In genomic region chr6:39242718-39243471, GRCm38 (mm10) we compare ENCODE assay signal across 9 mouse cellular contexts. TPM values are rescaled to one million over a fixed set of nuclear protein-coding genes. Genes with fewer than 3 reads are reported as not detected.
A peak's percentile ranks its signal among the peaks of the same experiment; 100 is the strongest.
DNase-seq lines count a peak whose midpoint lies in the region; ATAC-seq and TF ChIP-seq lines count a peak whose summit lies in the region.
"Had no signal": no experiment of that assay in that cellular context is flagged by ENCODE, and none has a peak within 500 bp of the region (broad histone marks: within the 10 kb centered on the region; RNA-seq: fewer than 3 reads in every experiment).

No protein-coding gene starts in this region.

- ATAC-seq in forebrain, postnatal 0 days, result peak; percentile 91
- ATAC-seq in lung, postnatal 0 days, result peak; percentile 91

- no peak for TF ChIP-seq EP300 in lung, postnatal 0 days (IDR thresholded peaks at IDR 0.05)

- H3K9ac ChIP-seq in forebrain, postnatal 0 days, result no peak overlapping the region
- no peak overlapping the region for H3K9ac ChIP-seq in lung, postnatal 0 days (replicated peaks; ENCODE audit: low read depth)

- no peaks in the 10 kb centered on the region for H3K36me3 ChIP-seq in forebrain, postnatal 0 days (ENCODE audit: insufficient read depth)
- H3K36me3 ChIP-seq in lung, postnatal 0 days (ENCODE audit: insufficient read depth, low read length), result no peaks in the 10 kb centered on the region
- H3K36me3 ChIP-seq: G1E had no signal

- 31% methylated on average over 8 of the region's 8 CpGs for WGBS in forebrain, postnatal 0 days
- WGBS in large intestine, adult 2 months, result 12% methylated on average over 8 of the region's 8 CpGs
- 24% methylated on average over 8 of the region's 8 CpGs for WGBS in lung, postnatal 0 days

- DNase-seq in 3T3-L1 (ENCODE audit: low read depth, low spot score), result peak; percentile 99
- peak; percentile 83 for DNase-seq in forebrain, postnatal 0 days
- peak; percentile 70 to 77 for DNase-seq in heart, postnatal 36 days
- peak; percentile 97 for DNase-seq in large intestine, adult 2 months (ENCODE audit: low read depth, low spot score)
- DNase-seq in lung, postnatal 0 days (ENCODE audit: low spot score), result peak; percentile 95
- peak; percentile 20 to 44 for DNase-seq in right cerebral cortex, adult 2 months (ENCODE audit: low spot score in 2 of 2)
- DNase-seq in thymus, postnatal 0 days (ENCODE audit: low spot score), result no peak

- TF ChIP-seq CTCF in forebrain, postnatal 0 days (IDR thresholded peaks at IDR 0.05; ENCODE audit: low read depth), result no peak
- no peak for TF ChIP-seq CTCF in lung, postnatal 0 days (IDR thresholded peaks at IDR 0.05)

- H3K4me3 ChIP-seq in brown adipose tissue, adult 24 weeks (ENCODE audit: insufficient read depth, low read depth, low read length), result no peak overlapping the region
- no peak overlapping the region for H3K4me3 ChIP-seq in forebrain, postnatal 0 days (ENCODE audit: low read depth, low read length)
- H3K4me3 ChIP-seq in lung, postnatal 0 days (ENCODE audit: low read depth, low read length), result no peak overlapping the region

- peak overlapping the region; percentile 48 for H3K27ac ChIP-seq in brown adipose tissue, adult 24 weeks (replicated peaks; ENCODE audit: low read depth, low read length)
- peak overlapping the region; percentile 15; the same call in 1 of the 2 replicates for H3K27ac ChIP-seq in forebrain, postnatal 0 days (ENCODE audit: low read depth, low read length)
- peak overlapping the region; percentile 81 for H3K27ac ChIP-seq in lung, postnatal 0 days (ENCODE audit: low read length)

- H3K9me3 ChIP-seq in forebrain, postnatal 0 days (ENCODE audit: low read length), result no peaks in the 10 kb centered on the region
- no peaks in the 10 kb centered on the region for H3K9me3 ChIP-seq in lung, postnatal 0 days (ENCODE audit: low read length)
- H3K9me3 ChIP-seq: G1E had no signal

- no peaks in the 10 kb centered on the region for H3K27me3 ChIP-seq in forebrain, postnatal 0 days (ENCODE audit: insufficient read depth, low read length)
- no peaks in the 10 kb centered on the region for H3K27me3 ChIP-seq in lung, postnatal 0 days (replicated peaks; ENCODE audit: insufficient read depth, low read length)

- H3K4me1 ChIP-seq in brown adipose tissue, adult 24 weeks (ENCODE audit: control insufficient read depth, insufficient read depth, insufficient read length, low read length), result peaks cover 23% of the 10 kb centered on the region
- H3K4me1 ChIP-seq in forebrain, postnatal 0 days (ENCODE audit: insufficient read depth), result no peaks in the 10 kb centered on the region
- peaks cover 19% of the 10 kb centered on the region; the same call in 1 of the 2 replicates for H3K4me1 ChIP-seq in lung, postnatal 0 days (ENCODE audit: insufficient read depth, low read depth, low read length)

- H3K4me2 ChIP-seq in forebrain, postnatal 0 days (ENCODE audit: low read depth), result no peak overlapping the region
- no peak overlapping the region for H3K4me2 ChIP-seq in lung, postnatal 0 days (replicated peaks; ENCODE audit: low read depth, low read length)

- intact Hi-C loops in heart, postnatal 36 days (cut with DNase I), result no loop called here

RNA-seq across cellular contexts. Expression of gene Kdm7a, which starts 36.3 kb away (rescaled TPM):
- 9.5 and 12.2 TPM in 2 replicates for polyA plus RNA-seq in brown adipose tissue, adult 24 weeks (2012; ENCODE audit: insufficient read depth, insufficient read length, missing spikeins)
- 7.0 and 9.8 TPM in 2 replicates for total RNA-seq in forebrain, postnatal 0 days (2014; rRNA removed)
- polyA plus RNA-seq in forebrain, postnatal 0 days (2015; fragmentation: Nextera tagmentation; extraction: Ambion mirVana), result 0.83 and 1.5 TPM in 2 replicates
- 10 to 100 TPM; 17.9 to 22.4 TPM for total RNA-seq in heart, postnatal 36 days (2021)
- 3.2 and 5.6 TPM in 2 replicates for polyA plus RNA-seq in large intestine, adult 2 months (2012; rRNA removed)
- polyA plus RNA-seq in lung, postnatal 0 days (2015; fragmentation: Nextera tagmentation; extraction: Ambion mirVana), result 5.1 and 6.7 TPM in 2 replicates
- 4.1 and 5.8 TPM in 2 replicates for polyA plus RNA-seq in thymus, postnatal 0 days (2015; fragmentation: Nextera tagmentation; extraction: Ambion mirVana)

Comparison
In these comparisons a context has a peak if more than half of its experiments do, and no peak if none do; other contexts are left out.
1. H3K27ac ChIP-seq: peak in every context shown above with its lines; median percentile 81 in lung, postnatal 0 days; 48 in brown adipose tissue, adult 24 weeks; 15 in forebrain, postnatal 0 days.